19 mouse cellular contexts compared by ENCODE assay signal in genomic region chr2:75072021-75072420, GRCm38 (mm10).
DNase-seq lines count a peak whose midpoint lies in the region; ATAC-seq and TF ChIP-seq lines count a peak whose summit lies in the region.
"Had no signal": no experiment of that assay in that cellular context is flagged by ENCODE, and none has a peak within 500 bp of the region (broad histone marks: within the 10 kb centered on the region; RNA-seq: fewer than 3 reads in every experiment).

No protein-coding gene starts in this region.

- no peaks in the 10 kb centered on the region for H3K9me3 ChIP-seq in forebrain, embryonic 14.5 days (replicated peaks; ENCODE audit: control insufficient read depth, low read length)
- no peaks in the 10 kb centered on the region for H3K9me3 ChIP-seq in forebrain, postnatal 0 days (ENCODE audit: low read length)
- no peaks in the 10 kb centered on the region for H3K9me3 ChIP-seq in kidney, embryonic 14.5 days (ENCODE audit: control insufficient read depth, low read length)
- H3K9me3 ChIP-seq: heart, embryonic 12.5 days; limb, embryonic 12.5 days; liver, embryonic 12.5 days had no signal

- ATAC-seq in forebrain, embryonic 14.5 days = no peak
- no peak for ATAC-seq in forebrain, postnatal 0 days
- no peak for ATAC-seq in kidney, embryonic 14.5 days (ENCODE audit: low FRiP score, low TSS enrichment)
- ATAC-seq: inflammation-experienced regulatory T-cells, adult 6 months; liver, embryonic 12.5 days had no signal

- no peaks in the 10 kb centered on the region for H3K36me3 ChIP-seq in forebrain, embryonic 14.5 days (ENCODE audit: control insufficient read depth, insufficient read depth, low read length)
- H3K36me3 ChIP-seq in forebrain, postnatal 0 days (ENCODE audit: insufficient read depth) = no peaks in the 10 kb centered on the region
- H3K36me3 ChIP-seq in kidney, embryonic 14.5 days (ENCODE audit: control insufficient read depth, insufficient read depth, low read length) = no peaks in the 10 kb centered on the region
- H3K36me3 ChIP-seq in kidney, adult 2 months (ENCODE audit: control insufficient read depth, insufficient read depth, low read length) = no peaks in the 10 kb centered on the region
- no peaks in the 10 kb centered on the region for H3K36me3 ChIP-seq in spleen, adult 2 months (ENCODE audit: control insufficient read depth, insufficient read depth, low read length)
- H3K36me3 ChIP-seq: heart, embryonic 12.5 days; limb, embryonic 12.5 days; liver, embryonic 12.5 days had no signal

- DNase-seq in forebrain, embryonic 14.5 days (ENCODE audit: low spot score) = no peak
- DNase-seq in forebrain, postnatal 0 days = no peak
- no peak for DNase-seq in kidney, adult 2 months
- no peak for DNase-seq in spleen, adult 2 months (ENCODE audit: low read depth in 1 of 2, low spot score in 2 of 2)
- no peak for DNase-seq in spleen, adult 18-20 months
- DNase-seq in layer of hippocampus, postnatal 14 days (ENCODE audit: low spot score in 2 of 2) = no peak
- DNase-seq: cerebellum, adult 8-10 months; heart, postnatal 4 days; kidney, adult 9 months; kidney, postnatal 4 days; layer of hippocampus, adult 9-11 months; lung, adult 2 months; right cerebral cortex, postnatal 4 days had no signal

- H3K4me2 ChIP-seq in forebrain, embryonic 14.5 days (ENCODE audit: low read length) = no peak overlapping the region
- H3K4me2 ChIP-seq in forebrain, postnatal 0 days (ENCODE audit: low read depth) = no peak overlapping the region
- H3K4me2 ChIP-seq in kidney, embryonic 14.5 days (replicated peaks; ENCODE audit: low read depth, low read length) = no peak overlapping the region
- H3K4me2 ChIP-seq: heart, embryonic 12.5 days; limb, embryonic 12.5 days; liver, embryonic 12.5 days had no signal

- no peak overlapping the region for H3K9ac ChIP-seq in forebrain, embryonic 14.5 days (ENCODE audit: low read length)
- no peak overlapping the region for H3K9ac ChIP-seq in forebrain, postnatal 0 days
- H3K9ac ChIP-seq in kidney, embryonic 14.5 days (ENCODE audit: low read depth, low read length) = no peak overlapping the region
- H3K9ac ChIP-seq: heart, embryonic 12.5 days; limb, embryonic 12.5 days; liver, embryonic 12.5 days had no signal

- H3K27me3 ChIP-seq in forebrain, embryonic 14.5 days (replicated peaks; ENCODE audit: control insufficient read depth, insufficient read depth, low read length) = no peaks in the 10 kb centered on the region
- no peaks in the 10 kb centered on the region for H3K27me3 ChIP-seq in forebrain, postnatal 0 days (ENCODE audit: insufficient read depth, low read length)
- no peaks in the 10 kb centered on the region for H3K27me3 ChIP-seq in kidney, embryonic 14.5 days (ENCODE audit: control insufficient read depth, insufficient read depth, low read length)
- H3K27me3 ChIP-seq in kidney, adult 2 months (replicated peaks; ENCODE audit: control insufficient read depth, insufficient read depth, low read length) = no peaks in the 10 kb centered on the region
- no peaks in the 10 kb centered on the region for H3K27me3 ChIP-seq in spleen, adult 2 months (ENCODE audit: control insufficient read depth, insufficient read depth, low read length)
- H3K27me3 ChIP-seq: heart, embryonic 12.5 days; liver, embryonic 12.5 days had no signal

- H3K4me3 ChIP-seq in forebrain, embryonic 14.5 days (ENCODE audit: low read depth, low read length) = no peak overlapping the region
- H3K4me3 ChIP-seq in forebrain, postnatal 0 days (ENCODE audit: low read depth, low read length) = no peak overlapping the region
- no peak overlapping the region for H3K4me3 ChIP-seq in kidney, embryonic 14.5 days (ENCODE audit: low read length)
- H3K4me3 ChIP-seq in kidney, adult 2 months (ENCODE audit: insufficient read depth, low read depth, low read length) = no peak overlapping the region
- H3K4me3 ChIP-seq in spleen, adult 2 months (ENCODE audit: extremely low read depth, insufficient read depth, insufficient read length) = no peak overlapping the region
- no peak overlapping the region for H3K4me3 ChIP-seq in brown adipose tissue, adult 24 weeks (ENCODE audit: insufficient read depth, low read depth, low read length)
- H3K4me3 ChIP-seq: heart, embryonic 12.5 days; limb, embryonic 12.5 days; liver, embryonic 12.5 days had no signal

- TF ChIP-seq CTCF in forebrain, postnatal 0 days (IDR thresholded peaks at IDR 0.05; ENCODE audit: low read depth) = no peak
- TF ChIP-seq CTCF in kidney, adult 2 months (conservative IDR thresholded peaks at IDR 0.05; ENCODE audit: insufficient read depth, insufficient read length, low read depth, low read length) = no peak
- TF ChIP-seq CTCF in spleen, adult 2 months (IDR thresholded peaks at IDR 0.05; ENCODE audit: extremely low read depth, insufficient read depth, insufficient read length, insufficient replicate concordance) = no peak

- H3K27ac ChIP-seq in forebrain, embryonic 14.5 days (ENCODE audit: low read depth, low read length) = 0 out of 2 replicates have a peak overlapping the region, but pooled peaks have one; percentile 4
- no peak overlapping the region for H3K27ac ChIP-seq in forebrain, postnatal 0 days (ENCODE audit: low read depth, low read length)
- peak overlapping the region; percentile 14; the same call in 1 of the 2 replicates for H3K27ac ChIP-seq in kidney, embryonic 14.5 days (ENCODE audit: low read depth, low read length)
- H3K27ac ChIP-seq in kidney, adult 2 months (ENCODE audit: insufficient read depth, low read depth, low read length) = no peak overlapping the region
- peak overlapping the region; percentile 1 for H3K27ac ChIP-seq in spleen, adult 2 months (ENCODE audit: insufficient read depth, low read length)
- peak overlapping the region; percentile 2; the same call in 1 of the 2 replicates for H3K27ac ChIP-seq in brown adipose tissue, adult 24 weeks (replicated peaks; ENCODE audit: low read depth, low read length)
- H3K27ac ChIP-seq: limb, embryonic 12.5 days; liver, embryonic 12.5 days had no signal

- WGBS in forebrain, embryonic 14.5 days = 76% methylated on average over 3 of the region's 3 CpGs
- 66% methylated on average over 3 of the region's 3 CpGs for WGBS in forebrain, postnatal 0 days
- 70% methylated on average over 3 of the region's 3 CpGs for WGBS in kidney, embryonic 14.5 days
- WGBS in kidney, adult 2 months = 75% methylated on average over 3 of the region's 3 CpGs
- 63% methylated on average over 3 of the region's 3 CpGs for WGBS in spleen, adult 2 months

- H3K4me1 ChIP-seq in forebrain, embryonic 14.5 days (ENCODE audit: control insufficient read depth, insufficient read depth, low read length) = peaks cover 10% of the 10 kb centered on the region
- 0 out of 2 replicates have a peak, but pooled peaks cover 5% of the 10 kb centered on the region for H3K4me1 ChIP-seq in forebrain, postnatal 0 days (ENCODE audit: insufficient read depth)
- 0 out of 2 replicates have a peak, but pooled peaks cover 4% of the 10 kb centered on the region for H3K4me1 ChIP-seq in kidney, embryonic 14.5 days (ENCODE audit: control insufficient read depth, insufficient read depth, low read length)
- no peaks in the 10 kb centered on the region for H3K4me1 ChIP-seq in kidney, adult 2 months (ENCODE audit: control insufficient read depth, insufficient read depth, low read length)
- H3K4me1 ChIP-seq in spleen, adult 2 months (ENCODE audit: control insufficient read depth, insufficient read depth, insufficient read length) = no peaks in the 10 kb centered on the region
- 0 out of 2 replicates have a peak, but pooled peaks cover 2% of the 10 kb centered on the region for H3K4me1 ChIP-seq in brown adipose tissue, adult 24 weeks (ENCODE audit: control insufficient read depth, insufficient read depth, insufficient read length, low read length)
- H3K4me1 ChIP-seq: heart, embryonic 12.5 days; liver, embryonic 12.5 days had no signal

- TF ChIP-seq POLR2A in kidney, adult 2 months (IDR thresholded peaks at IDR 0.05; ENCODE audit: low read depth, low read length) = no peak
- no peak for TF ChIP-seq POLR2A in spleen, adult 2 months (IDR thresholded peaks at IDR 0.05; ENCODE audit: low read depth, low read length)

Comparison
In these comparisons a context has a peak if more than half of its experiments do, and no peak if none do; other contexts are left out.
1. H3K27ac ChIP-seq: peak in forebrain, embryonic 14.5 days (single experiment), kidney, embryonic 14.5 days (single experiment), spleen, adult 2 months (single experiment) and brown adipose tissue, adult 24 weeks (single experiment); none in forebrain, postnatal 0 days (single experiment) and kidney, adult 2 months (single experiment).